Mouse (Mus musculus): ENCODE measurements around the gene Megf9.

Gene Megf9

DNA sequence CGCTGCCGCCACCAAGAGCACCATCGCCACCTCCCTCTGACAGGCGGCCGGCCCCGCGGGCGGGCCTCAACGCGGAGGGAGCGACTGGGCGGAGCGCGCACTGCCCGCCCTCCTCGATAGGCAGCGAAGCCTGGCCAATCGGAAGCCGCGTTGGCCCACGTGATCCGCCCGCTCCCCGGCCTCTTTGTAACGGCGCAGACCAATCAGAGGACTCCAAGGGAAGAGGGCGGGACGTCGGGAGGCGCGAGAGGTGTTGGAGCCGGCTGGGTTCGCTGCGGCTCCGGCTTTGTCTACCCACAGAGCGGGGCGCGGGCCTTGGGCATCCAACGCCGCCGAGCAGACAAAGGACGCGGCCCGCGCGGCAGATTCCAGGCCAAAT lies at the start of gene Megf9:
Gene Megf9 (minus strand): TSS at position 105 of the 379 bp plus-strand sequence.
- DNase-seq (ENCODE audit: low spot score), result peak; percentile 99

DNA sequence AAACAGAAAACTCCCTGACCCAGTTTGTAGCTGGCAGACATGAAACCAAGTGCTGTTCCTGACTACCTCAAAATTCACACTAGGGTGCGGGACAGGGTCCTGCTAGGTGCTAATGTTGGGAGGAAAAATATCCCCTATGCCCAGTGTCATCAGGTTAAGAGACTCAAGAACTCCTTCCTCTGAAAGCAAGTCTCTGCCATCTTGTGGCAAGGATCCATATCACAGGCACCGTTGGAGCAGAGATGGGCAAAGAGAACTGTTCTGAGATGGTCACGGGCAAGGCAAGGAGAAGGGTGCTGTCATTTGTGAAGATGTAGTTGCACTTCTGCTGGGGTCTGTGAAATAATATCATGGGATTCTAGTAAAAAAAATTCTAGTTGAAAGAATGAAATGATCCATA lies 44.9 kb upstream of the Megf9 start:
- peak; percentile 62 for DNase-seq (ENCODE audit: low spot score)

DNA sequence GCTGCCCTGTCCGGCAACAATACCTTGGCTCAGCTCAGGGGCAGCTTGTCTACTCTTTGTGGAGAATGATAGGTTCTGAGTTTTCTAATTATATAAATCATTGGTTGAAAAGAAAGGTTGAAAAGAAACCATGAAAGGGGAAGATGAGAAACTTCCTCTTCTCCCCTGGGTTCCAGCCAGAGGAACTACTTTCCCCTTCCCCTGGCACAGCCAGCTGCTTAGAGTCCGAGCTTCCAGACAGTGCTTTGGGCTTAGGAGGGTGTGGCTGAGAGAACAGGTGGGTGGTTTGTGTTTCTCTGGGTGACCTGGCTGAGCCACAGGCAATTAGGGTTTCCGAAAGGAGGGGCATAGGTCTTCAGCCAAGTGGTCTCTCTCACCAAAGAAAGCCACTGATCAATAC lies 43.5 kb upstream of the Megf9 start:
- DNase-seq (ENCODE audit: low spot score), result no peak

DNA sequence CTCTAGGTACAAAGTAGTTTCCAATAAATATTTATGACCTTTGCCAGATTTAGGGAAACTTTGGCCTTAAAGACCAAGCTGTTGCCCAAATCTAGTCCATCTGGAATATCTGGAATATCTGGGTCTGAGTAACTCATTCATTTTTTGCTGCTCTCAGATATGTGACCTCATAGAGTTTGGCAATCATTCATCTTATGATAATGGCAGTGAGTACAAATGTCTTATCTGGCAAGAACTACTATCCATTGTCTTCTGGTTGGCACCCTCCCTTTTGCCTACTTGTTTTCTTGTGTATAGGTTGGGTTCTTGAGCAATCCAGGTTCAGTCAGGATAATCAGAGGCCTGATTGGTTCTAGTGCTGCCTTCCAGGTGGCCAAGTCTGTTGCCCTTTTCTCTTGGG lies 41.3 kb upstream of the Megf9 start:
- no peak for DNase-seq (ENCODE audit: low spot score)

GRCm38 (mm10) chr4:70573926-70574325 lies 39.1 kb upstream of the Megf9 start:
- DNase-seq (ENCODE audit: low spot score), result no peak

DNA sequence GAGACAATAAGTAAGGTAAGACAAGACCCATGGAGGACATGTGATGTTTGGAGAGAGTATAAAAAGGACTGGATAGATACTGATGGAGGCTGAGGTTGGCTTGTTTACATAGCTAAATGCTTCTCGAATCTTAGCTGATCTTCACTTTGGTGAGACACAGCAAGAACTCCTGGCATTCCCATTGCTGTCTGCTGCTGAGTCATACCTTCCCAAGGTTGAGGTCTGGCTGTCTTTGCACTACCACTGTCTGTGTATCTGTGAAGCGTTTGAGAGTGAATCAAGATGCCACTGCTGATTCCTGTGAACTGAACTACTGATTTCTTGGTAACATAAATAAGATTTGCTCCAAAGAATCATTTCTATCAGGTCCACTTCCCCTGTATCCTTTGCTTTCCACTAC lies 19.1 kb upstream of the Megf9 start:
- DNase-seq (ENCODE audit: low spot score), result no peak

DNA sequence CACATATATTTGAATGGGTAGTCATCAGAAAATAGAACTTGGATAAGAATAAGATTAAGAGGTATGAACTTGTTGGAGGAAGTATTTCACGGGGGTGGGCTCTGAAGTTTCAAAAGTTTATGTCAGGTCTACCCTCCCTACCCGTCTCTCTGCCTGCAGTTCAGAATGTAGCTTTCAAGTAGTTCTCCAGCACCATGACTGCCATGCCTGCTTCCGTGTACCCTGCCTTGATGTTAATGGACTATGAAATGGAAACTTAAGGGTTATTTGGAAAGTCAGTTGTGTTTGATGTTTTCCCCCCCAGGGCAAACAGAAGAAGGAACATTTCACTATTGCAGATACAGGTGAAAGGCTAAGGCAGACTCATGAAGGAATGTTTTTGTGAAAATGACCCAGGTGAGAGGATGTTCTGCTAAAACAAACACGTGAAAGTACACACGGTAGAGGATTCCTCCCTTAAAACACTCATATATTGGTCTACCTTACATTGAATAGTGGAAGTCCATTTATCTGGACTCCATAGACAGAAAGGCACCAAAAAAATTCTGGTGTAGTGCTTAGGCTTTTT lies 18.5 kb upstream of the Megf9 start:
- no peak for DNase-seq (ENCODE audit: low spot score)

- DNase-seq (ENCODE audit: low spot score), result no peak
These were observed 17.3 kb upstream of the Megf9 start for GRCm38 (mm10) chr4:70552120-70552519.

- no peak for DNase-seq (ENCODE audit: low spot score)
These were observed 12.8 kb upstream of the Megf9 start for GRCm38 (mm10) chr4:70547411-70548148.

GRCm38 (mm10) chr4:70545869-70546542 lies 11.2 kb upstream of the Megf9 start:
- no peak for DNase-seq (ENCODE audit: low spot score)

DNA sequence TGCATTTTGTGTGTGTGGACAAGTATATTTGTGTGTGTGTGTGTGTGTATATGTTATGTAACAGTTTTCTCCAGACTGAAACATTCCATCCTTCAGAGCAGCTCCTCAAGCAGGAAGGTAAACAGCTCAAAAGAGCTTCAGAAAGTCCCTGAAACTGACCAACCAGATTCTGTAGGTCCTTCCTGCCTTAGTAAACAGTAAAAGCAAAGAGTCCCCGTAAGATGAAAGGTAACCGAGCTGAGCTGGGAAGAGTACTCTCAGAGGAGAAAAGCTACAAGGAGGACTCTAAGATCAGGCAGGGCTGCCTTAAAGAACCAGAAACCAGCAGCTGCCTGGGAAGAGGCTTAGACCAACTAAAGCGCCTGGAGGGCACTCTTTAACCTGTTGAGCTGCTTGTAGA lies 9.6 kb upstream of the Megf9 start:
- DNase-seq (ENCODE audit: low spot score), result no peak

- DNase-seq (ENCODE audit: low spot score), result no peak
These were observed 7.6 kb upstream of the Megf9 start for GRCm38 (mm10) chr4:70542387-70542786.

- no peak for DNase-seq (ENCODE audit: low spot score)
These were observed 5.9 kb upstream of the Megf9 start for GRCm38 (mm10) chr4:70540743-70541142.

- no peak for DNase-seq (ENCODE audit: low spot score)
These were observed 2.1 kb upstream of the Megf9 start for GRCm38 (mm10) chr4:70536661-70537580.

DNA sequence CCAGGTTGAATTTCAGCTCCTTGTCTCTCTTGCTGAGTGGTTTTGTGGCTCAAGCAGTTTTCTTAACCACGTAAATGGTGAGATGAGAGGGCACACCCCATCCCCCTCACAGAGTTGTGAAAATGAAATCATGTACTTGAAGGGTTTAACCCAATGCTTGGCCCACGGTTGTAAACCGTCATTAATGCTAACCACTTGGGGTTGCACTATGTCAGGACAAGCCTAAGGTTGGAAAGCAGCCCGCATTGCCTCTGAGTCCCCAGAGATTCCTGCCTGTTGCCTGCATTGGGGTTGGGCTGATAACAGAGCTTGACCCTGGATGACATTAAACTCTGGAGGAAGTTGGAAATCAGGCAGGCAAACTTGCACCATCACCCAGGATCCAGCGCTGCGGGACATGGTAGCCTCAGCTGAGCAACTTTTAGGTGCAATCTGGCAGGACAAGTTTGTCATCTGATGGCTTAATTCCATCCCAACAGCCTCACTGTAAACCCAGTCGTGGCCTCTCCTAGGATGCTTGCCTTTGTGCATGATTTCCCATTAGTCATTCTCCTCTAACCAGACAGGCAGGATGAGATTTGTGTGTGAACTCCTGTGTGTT lies 1.0 kb upstream of the Megf9 start:
- peak; percentile 29 for DNase-seq (ENCODE audit: low spot score)

DNA sequence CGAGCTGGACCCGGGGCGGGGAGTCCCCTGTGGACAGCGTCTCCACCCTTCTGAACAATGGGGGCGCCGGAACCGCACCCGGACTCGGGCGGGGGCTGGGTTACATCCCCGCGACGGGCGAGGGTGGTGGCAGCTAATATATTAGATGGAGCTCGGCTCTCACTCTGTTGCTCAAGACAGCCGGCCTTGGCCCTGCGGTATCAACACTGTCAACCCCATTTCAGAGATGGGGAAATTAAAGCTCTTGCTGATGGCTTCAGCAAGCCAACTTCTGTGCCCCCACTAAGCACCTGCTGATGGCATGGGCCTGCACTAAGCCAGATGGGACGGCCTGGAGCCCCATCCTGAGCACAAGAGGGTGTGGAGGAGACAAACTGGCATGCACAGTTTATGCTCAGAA lies 494 bp upstream of the Megf9 start:
- no peak for DNase-seq (ENCODE audit: low spot score)

- DNase-seq (ENCODE audit: low spot score), result peak; percentile 51
These were observed 511 bp downstream of the Megf9 start for GRCm38 (mm10) chr4:70534078-70534890.

DNA sequence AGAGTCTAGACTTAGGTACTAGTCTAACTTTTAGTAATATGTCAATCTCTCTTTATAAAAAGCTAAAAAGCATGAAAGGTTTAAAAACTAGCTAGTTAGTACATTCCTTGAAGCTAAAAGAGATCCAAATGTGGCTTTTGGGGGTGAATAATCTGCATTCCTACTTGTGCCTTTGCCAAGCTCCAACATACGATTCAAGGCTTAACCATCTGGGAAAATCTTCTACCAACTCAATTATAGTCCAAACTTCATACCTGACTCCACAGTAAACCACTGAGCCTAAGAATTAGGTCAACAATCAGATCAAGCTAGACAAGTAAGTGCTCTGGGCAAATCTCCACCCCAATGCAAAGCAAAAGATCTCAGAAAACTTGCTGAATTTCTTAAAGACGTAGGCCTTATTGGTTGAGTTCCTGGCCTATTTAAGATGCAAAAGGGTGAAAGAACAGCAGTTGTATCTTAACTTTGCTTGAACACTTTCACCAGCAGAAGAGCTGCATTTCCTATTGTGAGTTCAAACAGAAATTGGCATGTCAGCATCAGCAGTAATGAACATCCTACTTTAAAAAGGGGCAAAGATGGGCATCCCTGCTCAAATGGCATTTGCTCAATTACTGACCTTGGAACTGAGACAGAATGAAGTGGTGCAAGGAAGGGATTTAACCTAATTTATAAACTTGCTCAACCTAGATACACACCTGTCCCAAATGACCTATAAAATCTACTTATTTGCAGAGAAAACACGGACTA lies 1.6 kb downstream of the Megf9 start:
- no peak for DNase-seq (ENCODE audit: low spot score)

DNA sequence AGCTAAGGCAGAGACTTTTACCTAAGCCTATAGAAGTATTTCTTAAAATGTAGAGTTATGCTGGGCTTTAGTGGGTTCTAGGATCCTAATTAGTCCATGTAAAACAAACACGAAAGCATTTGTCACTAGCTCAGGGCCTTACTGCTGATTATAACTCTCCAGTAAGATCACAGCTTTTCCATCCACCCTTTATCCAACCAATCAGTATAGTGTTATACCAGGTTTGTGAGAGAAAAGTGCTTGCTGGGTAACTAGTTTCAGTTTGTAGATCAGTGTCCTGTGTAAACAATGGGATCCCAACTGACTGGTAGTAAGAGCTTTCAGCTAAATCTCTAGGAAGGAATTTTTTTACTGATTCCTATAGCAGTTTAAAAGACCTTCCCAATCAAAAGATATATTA lies 3.8 kb downstream of the Megf9 start:
- DNase-seq (ENCODE audit: low spot score), result no peak

- no peak for DNase-seq (ENCODE audit: low spot score)
These were observed 6.2 kb downstream of the Megf9 start for GRCm38 (mm10) chr4:70528622-70529021.

Data from layer of hippocampus, adult 11-12 months (tissue).